8 mouse cellular contexts compared by ENCODE assay signal in genomic region chr9:62476782-62477487, GRCm38 (mm10). TPM values are rescaled to one million over a fixed set of nuclear protein-coding genes. Genes with fewer than 3 reads are reported as not detected.
DNase-seq lines count a peak whose midpoint lies in the region; ATAC-seq and TF ChIP-seq lines count a peak whose summit lies in the region.

No protein-coding gene starts in this region.

- DNase-seq in liver = peak; percentile 27
- DNase-seq in kidney, postnatal 14 days = peak; percentile 79
- peak; percentile 75 for DNase-seq in limb, embryonic 14.5 days (ENCODE audit: low spot score)

- no peak for ATAC-seq in liver, embryonic 12.5 days
- ATAC-seq in forebrain, embryonic 15.5 days (replicated peaks) = peak; percentile 86
- peak; percentile 95 for ATAC-seq in heart, embryonic 16.5 days (replicated peaks; ENCODE audit: extremely low read depth, insufficient read depth, low FRiP score)
- peak; percentile 85 for ATAC-seq in limb, embryonic 14.5 days (ENCODE audit: low FRiP score, low read depth)
- ATAC-seq in neural tube, embryonic 14.5 days (ENCODE audit: low read depth) = peak; percentile 74; the same call in 1 of the 2 replicates
- ATAC-seq in megakaryocyte progenitor cell, adult 5-6 weeks (replicated peaks; ENCODE audit: poor library complexity) = no peak

- H3K4me1 ChIP-seq in liver, embryonic 12.5 days = no peaks in the 10 kb centered on the region
- H3K4me1 ChIP-seq in forebrain, embryonic 15.5 days = peaks cover 59% of the 10 kb centered on the region
- peaks cover 10% of the 10 kb centered on the region for H3K4me1 ChIP-seq in heart, embryonic 16.5 days (ENCODE audit: control insufficient read depth, insufficient read depth, low read length)
- H3K4me1 ChIP-seq in limb, embryonic 14.5 days (ENCODE audit: control insufficient read depth, insufficient read depth, low read length) = 0 out of 2 replicates have a peak, but pooled peaks cover 8% of the 10 kb centered on the region
- H3K4me1 ChIP-seq in neural tube, embryonic 14.5 days (ENCODE audit: control insufficient read depth, insufficient read depth, low read length) = peaks cover 13% of the 10 kb centered on the region; the same call in 1 of the 2 replicates

- 63% methylated on average over 11 of the region's 11 CpGs for WGBS in liver, embryonic 12.5 days (ENCODE audit: insufficient replicate concordance)
- whole genome bisulfite sequencing in forebrain, embryonic 15.5 days = 44% methylated on average over 11 of the region's 11 CpGs
- 35% methylated on average over 11 of the region's 11 CpGs for WGBS in heart, embryonic 16.5 days
- WGBS in limb, embryonic 14.5 days = 56% methylated on average over 11 of the region's 11 CpGs
- WGBS in neural tube, embryonic 14.5 days = 36% methylated on average over 11 of the region's 11 CpGs

- H3K36me3 ChIP-seq in liver, embryonic 12.5 days = no peaks in the 10 kb centered on the region
- no peaks in the 10 kb centered on the region for H3K36me3 ChIP-seq in forebrain, embryonic 15.5 days
- no peaks in the 10 kb centered on the region for H3K36me3 ChIP-seq in heart, embryonic 16.5 days (ENCODE audit: control insufficient read depth, insufficient read depth)
- no peaks in the 10 kb centered on the region for H3K36me3 ChIP-seq in limb, embryonic 14.5 days (ENCODE audit: control insufficient read depth, insufficient read depth, low read length)
- no peaks in the 10 kb centered on the region for H3K36me3 ChIP-seq in neural tube, embryonic 14.5 days (ENCODE audit: control insufficient read depth, insufficient read depth, low read length)

- H3K4me2 ChIP-seq in liver, embryonic 12.5 days = no peak overlapping the region
- H3K4me2 ChIP-seq in forebrain, embryonic 15.5 days (replicated peaks) = no peak overlapping the region
- no peak overlapping the region for H3K4me2 ChIP-seq in heart, embryonic 16.5 days (ENCODE audit: low read depth, low read length)
- H3K4me2 ChIP-seq in limb, embryonic 14.5 days (replicated peaks; ENCODE audit: low read depth, low read length, severe bottlenecking) = no peak overlapping the region
- no peak overlapping the region for H3K4me2 ChIP-seq in neural tube, embryonic 14.5 days (ENCODE audit: low read depth, low read length)

- H3K4me3 ChIP-seq in liver, embryonic 12.5 days = no peak overlapping the region
- no peak overlapping the region for H3K4me3 ChIP-seq in forebrain, embryonic 15.5 days
- no peak overlapping the region for H3K4me3 ChIP-seq in heart, embryonic 16.5 days (ENCODE audit: low read length)
- H3K4me3 ChIP-seq in limb, embryonic 14.5 days (replicated peaks; ENCODE audit: low read length) = no peak overlapping the region
- no peak overlapping the region for H3K4me3 ChIP-seq in neural tube, embryonic 14.5 days (ENCODE audit: low read depth, low read length)

- no peak for TF ChIP-seq POLR2A in limb, embryonic 14.5 days (IDR thresholded peaks at IDR 0.05; ENCODE audit: borderline replicate concordance, extremely low read depth, insufficient read depth, insufficient read length)

- no peaks in the 10 kb centered on the region for H3K9me3 ChIP-seq in liver, embryonic 12.5 days (replicated peaks)
- no peaks in the 10 kb centered on the region for H3K9me3 ChIP-seq in forebrain, embryonic 15.5 days
- no peaks in the 10 kb centered on the region for H3K9me3 ChIP-seq in heart, embryonic 16.5 days (replicated peaks; ENCODE audit: control insufficient read depth, low read length)
- H3K9me3 ChIP-seq in limb, embryonic 14.5 days (ENCODE audit: control insufficient read depth, low read length) = no peaks in the 10 kb centered on the region
- no peaks in the 10 kb centered on the region for H3K9me3 ChIP-seq in neural tube, embryonic 14.5 days (ENCODE audit: control insufficient read depth, low read length)

- H3K9ac ChIP-seq in liver, embryonic 12.5 days = no peak overlapping the region
- H3K9ac ChIP-seq in forebrain, embryonic 15.5 days (replicated peaks) = no peak overlapping the region
- no peak overlapping the region; the same call in 1 of the 2 replicates for H3K9ac ChIP-seq in heart, embryonic 16.5 days (ENCODE audit: low read length)
- no peak overlapping the region for H3K9ac ChIP-seq in limb, embryonic 14.5 days (ENCODE audit: low read depth, low read length, severe bottlenecking)
- H3K9ac ChIP-seq in neural tube, embryonic 14.5 days (replicated peaks; ENCODE audit: low read depth, low read length) = no peak overlapping the region

- no peak overlapping the region for H3K27ac ChIP-seq in liver, embryonic 12.5 days
- peak overlapping the region; percentile 89 for H3K27ac ChIP-seq in forebrain, embryonic 15.5 days (replicated peaks)
- peak overlapping the region; percentile 10; the same call in 1 of the 2 replicates for H3K27ac ChIP-seq in heart, embryonic 16.5 days (ENCODE audit: low read length)
- peak overlapping the region; percentile 55; the same call in 1 of the 2 replicates for H3K27ac ChIP-seq in limb, embryonic 14.5 days (replicated peaks; ENCODE audit: low read depth, low read length)
- peak overlapping the region; percentile 61 for H3K27ac ChIP-seq in neural tube, embryonic 14.5 days (ENCODE audit: low read depth, low read length)

- H3K27me3 ChIP-seq in liver, embryonic 12.5 days (replicated peaks) = no peaks in the 10 kb centered on the region
- no peaks in the 10 kb centered on the region for H3K27me3 ChIP-seq in forebrain, embryonic 15.5 days
- 0 out of 2 replicates have a peak, but pooled peaks cover 4% of the 10 kb centered on the region for H3K27me3 ChIP-seq in heart, embryonic 16.5 days (ENCODE audit: control insufficient read depth, insufficient read depth, low read length)
- no peaks in the 10 kb centered on the region for H3K27me3 ChIP-seq in limb, embryonic 14.5 days (ENCODE audit: control insufficient read depth, insufficient read depth, low read length)
- H3K27me3 ChIP-seq in neural tube, embryonic 14.5 days (ENCODE audit: control insufficient read depth, insufficient read depth, low read length) = no peaks in the 10 kb centered on the region

RNA-seq across cellular contexts. Expression of gene Coro2b, which starts 59.9 kb away (rescaled TPM):
- 2.7 and 3.2 TPM in 2 replicates for polyA plus RNA-seq in liver, embryonic 12.5 days (2016; fragmentation: Nextera tagmentation; extraction: Ambion mirVana)
- polyA plus RNA-seq in forebrain, embryonic 15.5 days (2015; fragmentation: Nextera tagmentation; extraction: Ambion mirVana) = 41.0 and 48.8 TPM in 2 replicates
- polyA plus RNA-seq in heart, embryonic 16.5 days (2015; fragmentation: Nextera tagmentation; extraction: Ambion mirVana) = 7.1 and 8.3 TPM in 2 replicates
- polyA plus RNA-seq in limb, embryonic 14.5 days (2012; rRNA removed) = 20.8 and 29.8 TPM in 2 replicates
- polyA plus RNA-seq in limb, embryonic 14.5 days (2014; fragmentation: Nextera tagmentation; extraction: Ambion mirVana) = 10.3 and 11.0 TPM in 2 replicates
- polyA plus RNA-seq in neural tube, embryonic 14.5 days (2014; fragmentation: Nextera tagmentation; extraction: Ambion mirVana) = 32.5 and 34.5 TPM in 2 replicates
- total RNA-seq in megakaryocyte progenitor cell, adult 5-6 weeks (2015) = 0.10 and 0.30 TPM in 2 replicates
- not detected in 2 replicates for total RNA-seq in megakaryocyte progenitor cell, adult 5-6 weeks (2017)

Comparison
In these comparisons a context has a peak if more than half of its experiments do, and no peak if none do; other contexts are left out.
1. DNase-seq: peak in every context shown above with its lines; median percentile 79 in kidney, postnatal 14 days; 75 in limb, embryonic 14.5 days; 27 in liver.
2. ATAC-seq: peak in forebrain, embryonic 15.5 days (single experiment), heart, embryonic 16.5 days (single experiment), limb, embryonic 14.5 days (single experiment) and neural tube, embryonic 14.5 days (single experiment); none in liver, embryonic 12.5 days (single experiment) and megakaryocyte progenitor cell, adult 5-6 weeks (single experiment).